Mouse (Mus musculus) hindbrain, embryonic 14.5 days (tissue): ENCODE data around the gene Sh3pxd2b. TPM values are rescaled to one million over a fixed set of nuclear protein-coding genes. Genes with fewer than 3 reads are reported as not detected.

Source experiments
- ATAC-seq: fragments of 200-750 bp; cut with Nextera tagmentation; 2 replicates; pipeline ENCODE4 v1.8.0; 2017; ENCODE audit warnings: moderate number of reproducible peaks, mild to moderate bottlenecking, moderate TSS enrichment, moderate library complexity; ENCODE audit not compliant: low FRiP score
- DNase-seq: peaks from one replicate; pipeline ENCODE4 v3.0.0-alpha.2; 2015; ENCODE audit warnings: low spot score
- H3K27ac ChIP-seq: fragments of 300-500 bp; sonication (generic); 2 replicates; pipeline ENCODE4 v1.5.1; 2014; ENCODE audit warnings: mild to moderate bottlenecking, moderate library complexity
- H3K27me3 ChIP-seq: fragments of 300-500 bp; sonication (generic); 2 replicates; pipeline ENCODE4 v1.6.1; 2014; ENCODE audit warnings: mild to moderate bottlenecking, low read length, mixed read lengths; ENCODE audit not compliant: control insufficient read depth, insufficient read depth
- H3K36me3 ChIP-seq: fragments of 300-500 bp; sonication (generic); replicated peaks from 2 replicates; pipeline ENCODE4 v1.6.1; 2014; ENCODE audit not compliant: control insufficient read depth, insufficient read depth
- H3K4me1 ChIP-seq: fragments of 300-500 bp; sonication (generic); replicated peaks from 2 replicates; pipeline ENCODE4 v1.6.1; 2014; ENCODE audit warnings: antibody characterized with exemption, low read length, mixed read lengths; ENCODE audit not compliant: control insufficient read depth, insufficient read depth
- H3K4me2 ChIP-seq: fragments of 300-500 bp; sonication (generic); replicated peaks from 2 replicates; pipeline ENCODE4 v1.6.1; 2014; ENCODE audit warnings: mild to moderate bottlenecking, moderate library complexity
- H3K4me3 ChIP-seq: fragments of 300-500 bp; sonication (generic); replicated peaks from 2 replicates; pipeline ENCODE4 v1.5.1; 2014; ENCODE audit warnings: mild to moderate bottlenecking, low read length
- H3K9ac ChIP-seq: fragments of 300-500 bp; sonication (generic); 2 replicates; pipeline ENCODE4 v1.6.1; 2014
- H3K9me3 ChIP-seq: fragments of 300-500 bp; sonication (generic); 2 replicates; pipeline ENCODE4 v1.6.1; 2016; ENCODE audit warnings: low read length; ENCODE audit not compliant: control insufficient read depth
- WGBS: fragments of 180-500 bp; shearing (Covaris S2); extraction: QIAGEN DNeasy Blood & Tissue Kit; methylation state at CpG from one replicate; pipeline ENCODE4 v1.1.7; 2014; 5-methylcytosine and 5-hydroxymethylcytosine counted together
- polyA plus RNA-seq: library from polyadenylated mRNA; unstranded; fragments of >200 nt; fragmentation: Nextera tagmentation; extraction: Ambion mirVana; gene quantifications from 2 replicates; pipeline ENCODE4 v1.2.1, GENCODE M21; 2014

Gene Sh3pxd2b
- polyA plus RNA-seq, 1 experiment from 2014 or later = 23.4 TPM

- H3K9me3 ChIP-seq = no peaks in the 10 kb centered on the region
- H3K4me3 ChIP-seq = peak overlapping the region; percentile 81
- peaks cover 25% of the 10 kb centered on the region for H3K4me1 ChIP-seq
- 15% methylated on average over 9 of the region's 9 CpGs for WGBS
- no peak for ATAC-seq
- H3K9ac ChIP-seq = peak overlapping the region; percentile 95
- no peaks in the 10 kb centered on the region for H3K27me3 ChIP-seq
- 0 out of 2 replicates have a peak, but pooled peaks cover 13% of the 10 kb centered on the region for H3K36me3 ChIP-seq
- DNase-seq = no peak
- peak overlapping the region; percentile 85 for H3K27ac ChIP-seq
- peak overlapping the region; percentile 79 for H3K4me2 ChIP-seq
Measured at GRCm38 (mm10) chr11:32348433-32349283, 1.0 kb downstream of the Sh3pxd2b start.

GRCm38 (mm10) chr11:32349284-32349953, 1.8 kb downstream of the Sh3pxd2b start:
- DNase-seq = no peak
- no peak for ATAC-seq
- Histone ChIP-seq H3K27me3 (no peaks in the 10 kb centered on the region), H3K9me3 (no peaks in the 10 kb centered on the region), H3K4me3 (peak overlapping the region; percentile 81), H3K4me1 (peaks cover 25% of the 10 kb centered on the region), H3K4me2 (peak overlapping the region; percentile 79), H3K27ac (0 out of 2 replicates have a peak overlapping the region, but pooled peaks have one; percentile 12), H3K36me3 (0 out of 2 replicates have a peak, but pooled peaks cover 13% of the 10 kb centered on the region), H3K9ac (peak overlapping the region; percentile 3; the same call in 1 of the 2 replicates)
- 63% methylated on average over 13 of the region's 13 CpGs for WGBS

GRCm38 (mm10) chr11:32352946-32353345, 5.3 kb downstream of the Sh3pxd2b start:
- H3K4me1 ChIP-seq = peaks cover 26% of the 10 kb centered on the region

GRCm38 (mm10) chr11:32355377-32355776, 7.8 kb downstream of the Sh3pxd2b start:
- H3K4me1 ChIP-seq = peaks cover 10% of the 10 kb centered on the region
- no peak overlapping the region for H3K4me3 ChIP-seq
- DNase-seq = no peak
- WGBS = 77% methylated on average over 1 of the region's 1 CpGs
- H3K27ac ChIP-seq = no peak overlapping the region
- H3K36me3 ChIP-seq = 0 out of 2 replicates have a peak, but pooled peaks cover 16% of the 10 kb centered on the region
- H3K9me3 ChIP-seq = no peaks in the 10 kb centered on the region
- H3K27me3 ChIP-seq = no peaks in the 10 kb centered on the region
- no peak overlapping the region for H3K4me2 ChIP-seq
- no peak overlapping the region for H3K9ac ChIP-seq
- no peak for ATAC-seq

More at GRCm38 (mm10) chr11:32352946-32353345, 5.3 kb downstream of the Sh3pxd2b start:
- H3K9me3 ChIP-seq = no peaks in the 10 kb centered on the region
- DNase-seq = no peak
- no peak overlapping the region for H3K27ac ChIP-seq
- ATAC-seq = no peak
- WGBS = 78% methylated on average over 6 of the region's 6 CpGs
- H3K4me2 ChIP-seq = no peak overlapping the region
- no peak overlapping the region for H3K4me3 ChIP-seq
- H3K9ac ChIP-seq = no peak overlapping the region
- H3K27me3 ChIP-seq = no peaks in the 10 kb centered on the region
- 0 out of 2 replicates have a peak, but pooled peaks cover 13% of the 10 kb centered on the region for H3K36me3 ChIP-seq

- DNase-seq = peak; percentile 56
- H3K27ac ChIP-seq = 0 out of 2 replicates have a peak overlapping the region, but pooled peaks have one; percentile 5
- no peaks in the 10 kb centered on the region for H3K27me3 ChIP-seq
- H3K4me2 ChIP-seq = no peak overlapping the region
- ATAC-seq = peak; percentile 57
- 41% methylated on average over 9 of the region's 9 CpGs for WGBS
- no peaks in the 10 kb centered on the region for H3K9me3 ChIP-seq
- no peak overlapping the region for H3K9ac ChIP-seq
- H3K4me3 ChIP-seq = no peak overlapping the region
- 0 out of 2 replicates have a peak, but pooled peaks cover 2% of the 10 kb centered on the region for H3K36me3 ChIP-seq
- H3K4me1 ChIP-seq = peaks cover 13% of the 10 kb centered on the region
Measured at GRCm38 (mm10) chr11:32357686-32358085, 10.1 kb downstream of the Sh3pxd2b start.

- Histone ChIP-seq H3K36me3 (0 out of 2 replicates have a peak, but pooled peaks cover 2% of the 10 kb centered on the region), H3K9me3 (no peaks in the 10 kb centered on the region), H3K27me3 (no peaks in the 10 kb centered on the region), H3K4me2 (no peak overlapping the region), H3K4me3 (no peak overlapping the region), H3K4me1 (peaks cover 20% of the 10 kb centered on the region), H3K27ac (no peak overlapping the region), H3K9ac (no peak overlapping the region)
- 78% methylated on average over 6 of the region's 6 CpGs for WGBS
- ATAC-seq (no peak), DNase-seq (no peak)
Measured at GRCm38 (mm10) chr11:32358399-32358798, 10.8 kb downstream of the Sh3pxd2b start.

- Histone ChIP-seq H3K9ac (no peak overlapping the region), H3K4me1 (peaks cover 21% of the 10 kb centered on the region), H3K27me3 (no peaks in the 10 kb centered on the region), H3K27ac (no peak overlapping the region), H3K4me2 (no peak overlapping the region), H3K36me3 (0 out of 2 replicates have a peak, but pooled peaks cover 2% of the 10 kb centered on the region), H3K4me3 (no peak overlapping the region), H3K9me3 (no peaks in the 10 kb centered on the region)
- ATAC-seq (no peak), DNase-seq (no peak)
- WGBS = 89% methylated on average over 4 of the region's 4 CpGs
Measured at GRCm38 (mm10) chr11:32359566-32359965, 11.9 kb downstream of the Sh3pxd2b start.

- H3K4me3 ChIP-seq = no peak overlapping the region
- no peak for ATAC-seq
- 92% methylated on average over 9 of the region's 9 CpGs for WGBS
Measured at GRCm38 (mm10) chr11:32361774-32362173, 14.2 kb downstream of the Sh3pxd2b start.

GRCm38 (mm10) chr11:32363188-32363587, 15.6 kb downstream of the Sh3pxd2b start:
- Histone ChIP-seq H3K27me3 (no peaks in the 10 kb centered on the region), H3K9ac (no peak overlapping the region), H3K4me1 (peaks cover 16% of the 10 kb centered on the region), H3K4me3 (no peak overlapping the region), H3K4me2 (no peak overlapping the region), H3K36me3 (0 out of 2 replicates have a peak, but pooled peaks cover 2% of the 10 kb centered on the region), H3K9me3 (no peaks in the 10 kb centered on the region), H3K27ac (peak overlapping the region; percentile 72)
- DNase-seq (no peak), ATAC-seq (peak; percentile 12; the same call in 1 of the 2 replicates)
- WGBS = 56% methylated on average over 3 of the region's 3 CpGs

More at GRCm38 (mm10) chr11:32361774-32362173, 14.2 kb downstream of the Sh3pxd2b start:
- no peaks in the 10 kb centered on the region for H3K9me3 ChIP-seq
- H3K4me1 ChIP-seq = peaks cover 24% of the 10 kb centered on the region
- H3K36me3 ChIP-seq = 0 out of 2 replicates have a peak, but pooled peaks cover 2% of the 10 kb centered on the region
- no peak for DNase-seq
- H3K27ac ChIP-seq = no peak overlapping the region
- H3K4me2 ChIP-seq = no peak overlapping the region
- no peak overlapping the region for H3K9ac ChIP-seq
- H3K27me3 ChIP-seq = no peaks in the 10 kb centered on the region
